Comparison of ENCODE assay signal across 17 mouse cellular contexts in genomic region chr11:101886436-101886835, GRCm38 (mm10). TPM values are rescaled to one million over a fixed set of nuclear protein-coding genes. Genes with fewer than 3 reads are reported as not detected.
DNase-seq lines count a peak whose midpoint lies in the region; ATAC-seq and TF ChIP-seq lines count a peak whose summit lies in the region.
"Had no signal": no experiment of that assay in that cellular context is flagged by ENCODE, and none has a peak within 500 bp of the region (broad histone marks: within the 10 kb centered on the region; RNA-seq: fewer than 3 reads in every experiment).

No protein-coding gene starts in this region.

- H3K9me3 ChIP-seq in heart, embryonic 14.5 days (ENCODE audit: control insufficient read depth, low read length), result no peaks in the 10 kb centered on the region
- H3K9me3 ChIP-seq in lung, embryonic 14.5 days (ENCODE audit: low read depth, low read length), result no peaks in the 10 kb centered on the region
- no peaks in the 10 kb centered on the region for H3K9me3 ChIP-seq in CH12.LX (replicated peaks; ENCODE audit: low read length)
- no peaks in the 10 kb centered on the region for H3K9me3 ChIP-seq in intestine, embryonic 16.5 days (ENCODE audit: control insufficient read depth, low read length)
- H3K9me3 ChIP-seq: limb, embryonic 12.5 days; liver, embryonic 15.5 days had no signal

- in situ Hi-C loops in CH12.LX (cut with MboI; ENCODE audit: low pct_ligation_motif_present, low pct_unique_long_range_greater_than_20kb, low sequenced_read_pairs), result no loop called here

- no peak for DNase-seq in heart, postnatal 10 days
- DNase-seq in lung, embryonic 14.5 days, result peak; percentile 59
- no peak for DNase-seq in lung, postnatal 4 days
- DNase-seq in CH12.LX (ENCODE audit: extremely low read depth), result peak; percentile 78
- no peak for DNase-seq in MN1 (ENCODE audit: low spot score)
- DNase-seq: cerebellum, adult 8-10 months; embryo, embryonic 11 days; gastrocnemius, postnatal 36 days; layer of hippocampus, postnatal 36 days; right cerebral cortex, postnatal 14 days; thymus, adult 18-20 months had no signal

- ATAC-seq in heart, embryonic 14.5 days (ENCODE audit: insufficient number of reproducible peaks, insufficient read depth, low FRiP score, low read depth), result no peak
- ATAC-seq in lung, embryonic 14.5 days (ENCODE audit: insufficient read depth), result no peak
- ATAC-seq in intestine, embryonic 16.5 days, result no peak

- no peaks in the 10 kb centered on the region for H3K27me3 ChIP-seq in heart, embryonic 14.5 days (ENCODE audit: control insufficient read depth, insufficient read depth, low read length)
- 0 out of 2 replicates have a peak, but pooled peaks cover 1% of the 10 kb centered on the region for H3K27me3 ChIP-seq in lung, embryonic 14.5 days (ENCODE audit: insufficient read depth, low read length)
- H3K27me3 ChIP-seq in CH12.LX (replicated peaks), result peaks cover 30% of the 10 kb centered on the region
- H3K27me3 ChIP-seq in intestine, embryonic 16.5 days (replicated peaks; ENCODE audit: control insufficient read depth, insufficient read depth, low read length), result peaks cover 11% of the 10 kb centered on the region; the same call in 1 of the 2 replicates

- WGBS in heart, embryonic 14.5 days, result 69% methylated on average over 12 of the region's 12 CpGs
- 58% methylated on average over 12 of the region's 12 CpGs for WGBS in lung, embryonic 14.5 days
- WGBS in intestine, embryonic 16.5 days, result 80% methylated on average over 12 of the region's 12 CpGs

- H3K4me1 ChIP-seq in heart, embryonic 14.5 days (ENCODE audit: control insufficient read depth in 2 of 2, insufficient read depth in 2 of 2, low read length in 2 of 2), result peaks cover 57 to 72% of the 10 kb centered on the region in 2 experiments
- peaks cover 47% of the 10 kb centered on the region for H3K4me1 ChIP-seq in lung, embryonic 14.5 days (ENCODE audit: insufficient read depth)
- H3K4me1 ChIP-seq in CH12.LX (ENCODE audit: control insufficient read depth in 1 of 2, insufficient read depth in 2 of 2), result peaks cover 19 to 34% of the 10 kb centered on the region in 2 experiments
- H3K4me1 ChIP-seq in intestine, embryonic 16.5 days (ENCODE audit: control insufficient read depth, insufficient read depth, low read length), result peaks cover 28% of the 10 kb centered on the region

- H3K4me3 ChIP-seq in heart, embryonic 14.5 days (ENCODE audit: control insufficient read depth in 1 of 2, insufficient read depth in 1 of 2, low read depth in 1 of 2, low read length in 2 of 2), result no peak overlapping the region
- H3K4me3 ChIP-seq in lung, embryonic 14.5 days (ENCODE audit: low read depth, low read length), result no peak overlapping the region
- peak overlapping the region in 2 of 3 experiments; percentile 3 to 25 for H3K4me3 ChIP-seq in CH12.LX (replicated peaks in 1 of 3; ENCODE audit: low read depth in 2 of 3, low read length in 2 of 3, poor library complexity in 1 of 3)
- no peak overlapping the region for H3K4me3 ChIP-seq in intestine, embryonic 16.5 days (ENCODE audit: low read length)
- H3K4me3 ChIP-seq: erythroblast, embryonic 14.5 days; limb, embryonic 12.5 days; liver, embryonic 15.5 days had no signal

- no peaks in the 10 kb centered on the region for H3K36me3 ChIP-seq in heart, embryonic 14.5 days (ENCODE audit: control insufficient read depth, insufficient read depth, low read length)
- H3K36me3 ChIP-seq in lung, embryonic 14.5 days (ENCODE audit: insufficient read depth), result no peaks in the 10 kb centered on the region
- no peaks in the 10 kb centered on the region for H3K36me3 ChIP-seq in CH12.LX (replicated peaks in 1 of 2; ENCODE audit: control insufficient read depth in 1 of 2, insufficient read depth in 1 of 2, low read length in 1 of 2)
- no peaks in the 10 kb centered on the region for H3K36me3 ChIP-seq in intestine, embryonic 16.5 days (ENCODE audit: control insufficient read depth, insufficient read depth, low read length)
- H3K36me3 ChIP-seq: limb, embryonic 12.5 days; liver, embryonic 15.5 days had no signal

- peak overlapping the region; percentile 46 for H3K9ac ChIP-seq in heart, embryonic 14.5 days (ENCODE audit: low read length)
- no peak overlapping the region for H3K9ac ChIP-seq in lung, embryonic 14.5 days
- H3K9ac ChIP-seq in CH12.LX (ENCODE audit: insufficient read depth, low read depth), result no peak overlapping the region
- H3K9ac ChIP-seq in intestine, embryonic 16.5 days (ENCODE audit: low read depth, low read length), result no peak overlapping the region
- H3K9ac ChIP-seq: limb, embryonic 12.5 days; liver, embryonic 15.5 days had no signal

- H3K27ac ChIP-seq in heart, embryonic 14.5 days (replicated peaks in 1 of 2; ENCODE audit: control insufficient read depth in 1 of 2, insufficient read depth in 1 of 2, low read depth in 2 of 2, low read length in 2 of 2), result peak overlapping the region; percentile 80 to 83
- peak overlapping the region; percentile 69 for H3K27ac ChIP-seq in lung, embryonic 14.5 days (ENCODE audit: low read depth)
- peak overlapping the region; percentile 6; the same call in 1 of the 2 replicates for H3K27ac ChIP-seq in CH12.LX (ENCODE audit: insufficient read depth, low read depth)
- H3K27ac ChIP-seq in intestine, embryonic 16.5 days (ENCODE audit: low read length), result peak overlapping the region; percentile 35; the same call in 1 of the 2 replicates
- H3K27ac ChIP-seq: limb, embryonic 12.5 days; liver, embryonic 15.5 days had no signal

- peak overlapping the region; percentile 11; the same call in 1 of the 2 replicates for H3K4me2 ChIP-seq in heart, embryonic 14.5 days (ENCODE audit: low read length)
- H3K4me2 ChIP-seq in lung, embryonic 14.5 days, result no peak overlapping the region
- H3K4me2 ChIP-seq in CH12.LX (ENCODE audit: insufficient read depth, low read depth, poor library complexity, severe bottlenecking), result 0 out of 2 replicates have a peak overlapping the region, but pooled peaks have one; percentile 35
- H3K4me2 ChIP-seq in intestine, embryonic 16.5 days (ENCODE audit: low read depth, low read length), result no peak overlapping the region
- H3K4me2 ChIP-seq: limb, embryonic 12.5 days; liver, embryonic 15.5 days had no signal

- dilution Hi-C loops in CH12.LX (cut with MboI; ENCODE audit: extremely low pct_ligation_motif_present, extremely low pct_unique_long_range_greater_than_20kb, low sequenced_read_pairs), result no loop called here

- TF ChIP-seq EP300 in CH12.LX (IDR thresholded peaks at IDR 0.05; ENCODE audit: low read length), result no peak

- no peaks in the 10 kb centered on the region for H3K79me2 ChIP-seq in CH12.LX (replicated peaks; ENCODE audit: control insufficient read depth, extremely low read depth, insufficient read depth, poor library complexity, severe bottlenecking)

- intact Hi-C loops in heart, postnatal 10 days (cut with DNase I), result no loop called here

- TF ChIP-seq RAD21 in CH12.LX (IDR thresholded peaks at IDR 0.05; ENCODE audit: low read depth, low read length), result no peak

- TF ChIP-seq CTCF in lung, embryonic 14.5 days (IDR thresholded peaks at IDR 0.05; ENCODE audit: low read depth), result no peak
- TF ChIP-seq CTCF in CH12.LX (conservative IDR thresholded peaks at IDR 0.05 in 1 of 2, IDR thresholded peaks at IDR 0.05 in 1 of 2; ENCODE audit: low read depth in 2 of 2, low read length in 2 of 2), result no peak

- TF ChIP-seq POLR2A in CH12.LX (IDR thresholded peaks at IDR 0.05; ENCODE audit: low read depth, low read length), result no peak

TF ChIP-seq in CH12.LX, 34 proteins besides CTCF, POLR2A, EP300 and RAD21:
- TF ChIP-seq ZC3H11A (IDR thresholded peaks at IDR 0.05; ENCODE audit: low read depth, low read length) (no peak), NRF1 (IDR thresholded peaks at IDR 0.05; ENCODE audit: low read depth, low read length) (peak; percentile 80), IRF4 (IDR thresholded peaks at IDR 0.05; ENCODE audit: low read depth, low read length) (no peak), MYC (IDR thresholded peaks at IDR 0.05; ENCODE audit: low read depth, low read length) (no peak), HCFC1 (IDR thresholded peaks at IDR 0.05; ENCODE audit: low read depth, low read length) (0 out of 2 replicates have a peak, but pooled peaks have one; percentile 4)

RNA-seq across cellular contexts. Expression of gene Meox1, which starts 7.7 kb away (rescaled TPM):
- polyA plus RNA-seq in heart, embryonic 14.5 days (2014; fragmentation: Nextera tagmentation; extraction: Ambion mirVana), result 13.8 and 13.9 TPM in 2 replicates
- 10 to 100 TPM; 23.7 to 27.5 TPM for total RNA-seq in heart, postnatal 10 days (2021)
- 7.9 and 9.3 TPM in 2 replicates for polyA plus RNA-seq in lung, embryonic 14.5 days (2014; fragmentation: Nextera tagmentation; extraction: Ambion mirVana)
- not detected in 2 replicates for total RNA-seq in CH12.LX (2012; rRNA removed)
- total RNA-seq in CH12.LX (2014; rRNA removed), result not detected in 2 replicates
- polyA plus RNA-seq in CH12.LX (2012; ENCODE audit: insufficient read length, low read depth), result not detected in 2 replicates
- polyA plus RNA-seq in intestine, embryonic 16.5 days (2015; fragmentation: Nextera tagmentation; extraction: Ambion mirVana), result 5.0 and 5.1 TPM in 2 replicates
- polyA plus RNA-seq: erythroblast, embryonic 14.5 days; inflammation-experienced regulatory T-cells, adult 6 months had no signal

Comparison
In these comparisons a context has a peak if more than half of its experiments do, and no peak if none do; other contexts are left out.
1. DNase-seq: peak in lung, embryonic 14.5 days (single experiment) and CH12.LX (single experiment); none in heart, postnatal 10 days (0 of 2), lung, postnatal 4 days (0 of 2) and MN1 (single experiment).
2. H3K27ac ChIP-seq: peak in every context shown above with its lines; median percentile 82 in heart, embryonic 14.5 days; 69 in lung, embryonic 14.5 days; 35 in intestine, embryonic 16.5 days; 6 in CH12.LX.
3. H3K4me2 ChIP-seq: peak in heart, embryonic 14.5 days (single experiment) and CH12.LX (single experiment); none in lung, embryonic 14.5 days (single experiment) and intestine, embryonic 16.5 days (single experiment).
4. H3K4me3 ChIP-seq: peak in CH12.LX (2 of 3); none in heart, embryonic 14.5 days (0 of 2), lung, embryonic 14.5 days (single experiment) and intestine, embryonic 16.5 days (single experiment).